17 mouse cellular contexts compared by ENCODE assay signal in the genomic region with DNA sequence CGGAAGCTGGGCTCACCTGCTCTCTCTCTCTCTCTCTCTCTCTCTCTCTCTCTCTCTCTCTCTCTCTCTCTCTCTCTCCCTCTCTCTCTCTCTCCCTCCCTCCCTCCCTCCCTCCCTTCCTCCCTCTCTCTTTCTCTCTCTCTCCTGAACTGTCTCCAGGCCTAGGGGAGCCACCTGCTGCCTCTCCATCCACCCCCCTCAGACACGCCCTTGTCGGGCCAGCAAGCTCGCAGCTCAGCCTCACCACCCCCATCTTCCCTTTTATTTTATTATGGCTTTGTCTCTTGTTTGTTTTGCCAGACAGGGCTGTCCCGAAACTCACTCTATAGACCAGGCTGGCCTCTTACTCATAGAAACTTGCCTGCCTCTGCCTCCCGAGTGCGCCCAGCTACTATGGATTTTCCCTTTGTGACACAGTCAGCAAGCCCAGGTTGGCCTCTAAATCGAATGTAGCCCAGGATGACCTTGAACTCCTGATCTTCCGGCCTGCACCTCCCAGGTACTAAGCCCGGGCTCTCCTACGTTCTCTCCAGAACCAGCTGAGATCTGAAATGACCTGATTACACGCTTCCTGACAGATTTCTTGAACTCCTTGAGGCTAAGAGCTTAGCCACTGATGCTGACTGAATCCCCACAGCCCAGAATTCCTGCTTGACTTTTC.
"Had no signal": no experiment of that assay in that cellular context is flagged by ENCODE, and none has a peak within 500 bp of the region (broad histone marks: within the 10 kb centered on the region; RNA-seq: fewer than 3 reads in every experiment).

No protein-coding gene starts in this region.

- H3K27ac ChIP-seq: layer of hippocampus, adult 2 months; left cerebral cortex, adult 2 months; liver, embryonic 15.5 days; lung, embryonic 15.5 days; midbrain, embryonic 10.5 days; midbrain, embryonic 13.5 days had no signal

- H3K27me3 ChIP-seq: liver, embryonic 15.5 days; lung, embryonic 15.5 days; midbrain, embryonic 13.5 days had no signal

- ATAC-seq: midbrain, embryonic 13.5 days had no signal

- H3K4me2 ChIP-seq: liver, embryonic 11.5 days; liver, embryonic 15.5 days; lung, embryonic 15.5 days; midbrain, embryonic 13.5 days had no signal

- H3K4me3 ChIP-seq: layer of hippocampus, adult 2 months; left cerebral cortex, adult 2 months; liver, embryonic 15.5 days; lung, embryonic 15.5 days; megakaryocyte, embryonic 14.5 days; midbrain, embryonic 10.5 days; midbrain, embryonic 13.5 days had no signal

- DNase-seq: kidney, adult 8-10 months; kidney, postnatal 14 days; kidney, postnatal 4 days; layer of hippocampus, adult 9-11 months; lung, adult 18-20 months; lung, postnatal 10 days; lung, postnatal 36 days; thymus, adult 2 months; thymus, postnatal 25 days had no signal

- H3K36me3 ChIP-seq: lung, embryonic 15.5 days had no signal

- H3K9ac ChIP-seq: liver, embryonic 15.5 days; lung, embryonic 15.5 days; midbrain, embryonic 13.5 days had no signal

- H3K9me3 ChIP-seq: liver, embryonic 15.5 days; lung, embryonic 15.5 days; midbrain, embryonic 13.5 days had no signal
